In the genomic region with DNA sequence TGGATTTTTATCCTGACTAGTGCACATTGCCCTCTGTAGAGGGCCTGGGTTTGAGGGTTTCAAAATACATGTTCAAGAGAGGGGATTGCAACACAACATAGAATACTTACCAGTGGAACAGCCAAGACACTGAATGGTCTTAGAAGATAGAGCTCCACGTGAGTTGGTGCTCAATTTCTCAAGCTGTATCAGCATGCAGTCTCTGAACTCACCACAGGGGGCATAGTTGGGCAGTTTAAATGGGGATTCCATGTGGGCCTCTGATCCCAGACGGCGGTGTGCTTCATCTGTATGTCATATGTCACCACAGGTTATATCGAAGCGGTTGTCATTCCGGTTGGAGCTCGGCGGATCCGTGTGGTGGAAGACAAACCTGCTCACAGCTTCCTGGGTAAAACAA, we compare ENCODE assay signal across 9 mouse cellular contexts.
A peak's percentile ranks its signal among the peaks of the same experiment; 100 is the strongest.
DNase-seq lines count a peak whose midpoint lies in the region; ATAC-seq and TF ChIP-seq lines count a peak whose summit lies in the region.
"Had no signal": no experiment of that assay in that cellular context is flagged by ENCODE, and none has a peak within 500 bp of the region (broad histone marks: within the 10 kb centered on the region; RNA-seq: fewer than 3 reads in every experiment).

No protein-coding gene starts in this region.

- no peaks in the 10 kb centered on the region for H3K79me2 ChIP-seq in heart, adult 2 months (replicated peaks; ENCODE audit: control insufficient read depth, insufficient read depth, low read length)

- no peak overlapping the region for H3K27ac ChIP-seq in heart, adult 2 months
- H3K27ac ChIP-seq in heart, embryonic 11.5 days (ENCODE audit: low read depth, low read length), result no peak overlapping the region
- H3K27ac ChIP-seq in midbrain, embryonic 14.5 days (replicated peaks; ENCODE audit: low read depth, low read length), result no peak overlapping the region
- H3K27ac ChIP-seq in midbrain, embryonic 15.5 days, result no peak overlapping the region
- H3K27ac ChIP-seq: heart, embryonic 13.5 days had no signal

- 85% methylated on average over 9 of the region's 9 CpGs for WGBS in heart, adult 2 months
- WGBS in heart, embryonic 11.5 days (ENCODE audit: insufficient replicate concordance), result 80% methylated on average over 9 of the region's 9 CpGs
- WGBS in midbrain, embryonic 14.5 days, result 81% methylated on average over 9 of the region's 9 CpGs
- WGBS in midbrain, embryonic 15.5 days, result 86% methylated on average over 9 of the region's 9 CpGs

- peaks cover 8% of the 10 kb centered on the region for H3K4me1 ChIP-seq in heart, adult 2 months (ENCODE audit: control insufficient read depth, insufficient read depth, low read length)
- no peaks in the 10 kb centered on the region for H3K4me1 ChIP-seq in heart, embryonic 11.5 days (ENCODE audit: control insufficient read depth, insufficient read depth, low read length)
- no peaks in the 10 kb centered on the region for H3K4me1 ChIP-seq in midbrain, embryonic 14.5 days (ENCODE audit: control insufficient read depth, insufficient read depth, low read length)
- no peaks in the 10 kb centered on the region for H3K4me1 ChIP-seq in midbrain, embryonic 15.5 days

- no peak for ATAC-seq in heart, embryonic 11.5 days (replicated peaks; ENCODE audit: insufficient number of reproducible peaks, low FRiP score, low TSS enrichment)
- ATAC-seq in midbrain, embryonic 14.5 days (ENCODE audit: low FRiP score, low TSS enrichment), result no peak
- ATAC-seq in midbrain, embryonic 15.5 days (replicated peaks), result no peak
- peak; percentile 27 to 45; a peak in 1 of 4 replicates for ATAC-seq in hematopoietic stem cell, adult 5-6 weeks (replicated peaks in 1 of 2; ENCODE audit: insufficient read depth in 1 of 2, low FRiP score in 2 of 2, low TSS enrichment in 1 of 2, low read depth in 1 of 2, poor library complexity in 2 of 2, severe bottlenecking in 2 of 2)

- H3K27me3 ChIP-seq in heart, adult 2 months (ENCODE audit: control insufficient read depth, insufficient read depth, low read length), result no peaks in the 10 kb centered on the region
- no peaks in the 10 kb centered on the region for H3K27me3 ChIP-seq in heart, embryonic 11.5 days (ENCODE audit: control insufficient read depth, insufficient read depth, low read length)
- H3K27me3 ChIP-seq in midbrain, embryonic 14.5 days (ENCODE audit: control insufficient read depth, insufficient read depth, low read length), result no peaks in the 10 kb centered on the region
- H3K27me3 ChIP-seq in midbrain, embryonic 15.5 days (replicated peaks), result no peaks in the 10 kb centered on the region
- H3K27me3 ChIP-seq: heart, embryonic 13.5 days had no signal

- TF ChIP-seq EP300 in heart, adult 2 months (IDR thresholded peaks at IDR 0.05; ENCODE audit: insufficient read depth, low read depth, low read length), result no peak

- no peak overlapping the region for H3K4me3 ChIP-seq in heart, adult 2 months
- no peak overlapping the region for H3K4me3 ChIP-seq in heart, embryonic 11.5 days (ENCODE audit: low read depth, low read length)
- no peak overlapping the region for H3K4me3 ChIP-seq in midbrain, embryonic 14.5 days (replicated peaks; ENCODE audit: low read depth, low read length)
- no peak overlapping the region for H3K4me3 ChIP-seq in midbrain, embryonic 15.5 days
- H3K4me3 ChIP-seq: heart, embryonic 13.5 days had no signal

- peak; percentile 71 for TF ChIP-seq CTCF in heart, adult 2 months (IDR thresholded peaks at IDR 0.05)

- no peaks in the 10 kb centered on the region for H3K9me3 ChIP-seq in heart, embryonic 11.5 days (replicated peaks; ENCODE audit: control insufficient read depth, low read length)
- no peaks in the 10 kb centered on the region for H3K9me3 ChIP-seq in midbrain, embryonic 14.5 days (ENCODE audit: control insufficient read depth, low read length)
- H3K9me3 ChIP-seq in midbrain, embryonic 15.5 days, result no peaks in the 10 kb centered on the region
- H3K9me3 ChIP-seq: heart, embryonic 13.5 days had no signal

- no peak overlapping the region for H3K4me2 ChIP-seq in heart, embryonic 11.5 days
- H3K4me2 ChIP-seq in midbrain, embryonic 14.5 days (ENCODE audit: low read length), result no peak overlapping the region
- H3K4me2 ChIP-seq in midbrain, embryonic 15.5 days, result no peak overlapping the region
- H3K4me2 ChIP-seq: heart, embryonic 13.5 days had no signal

- no peak for TF ChIP-seq POLR2A in heart, adult 2 months (IDR thresholded peaks at IDR 0.05; ENCODE audit: insufficient read depth, low read depth, low read length)

- H3K36me3 ChIP-seq in heart, adult 2 months (ENCODE audit: control insufficient read depth, insufficient read depth, low read length), result no peaks in the 10 kb centered on the region
- H3K36me3 ChIP-seq in heart, embryonic 11.5 days (ENCODE audit: control insufficient read depth, insufficient read depth, low read length), result no peaks in the 10 kb centered on the region
- H3K36me3 ChIP-seq in midbrain, embryonic 14.5 days (ENCODE audit: control insufficient read depth, insufficient read depth, low read length), result no peaks in the 10 kb centered on the region
- H3K36me3 ChIP-seq in midbrain, embryonic 15.5 days (replicated peaks), result no peaks in the 10 kb centered on the region
- H3K36me3 ChIP-seq: heart, embryonic 13.5 days had no signal

- no peak for DNase-seq in heart, adult 2 months
- peak; percentile 48 for DNase-seq in midbrain, embryonic 14.5 days
- DNase-seq in adrenal gland, postnatal 36 days, result peak; percentile 61 to 62
- peak; percentile 60 for DNase-seq in retina, postnatal 1 day
- DNase-seq in right cerebral cortex, postnatal 25 days, result no peak

- intact Hi-C loops in heart, adult 2 months (cut with DNase I), result loop anchor here (5.0 to 10.0 kb wide), 2 partner anchors 136 to 573 kb away; no protein-coding TSS in a partner anchor

- H3K9ac ChIP-seq in heart, adult 2 months (ENCODE audit: low read depth, low read length), result no peak overlapping the region
- H3K9ac ChIP-seq in heart, embryonic 11.5 days (ENCODE audit: low read depth, low read length), result no peak overlapping the region
- H3K9ac ChIP-seq in midbrain, embryonic 14.5 days (replicated peaks; ENCODE audit: low read length), result no peak overlapping the region
- H3K9ac ChIP-seq in midbrain, embryonic 15.5 days, result no peak overlapping the region
- H3K9ac ChIP-seq: heart, embryonic 13.5 days had no signal

Comparison
In these comparisons a context has a peak if more than half of its experiments do, and no peak if none do; other contexts are left out.
1. DNase-seq: peak in midbrain, embryonic 14.5 days (single experiment), adrenal gland, postnatal 36 days (2 of 2) and retina, postnatal 1 day (single experiment); none in heart, adult 2 months (0 of 2) and right cerebral cortex, postnatal 25 days (single experiment).
2. ATAC-seq: peak in hematopoietic stem cell, adult 5-6 weeks (2 of 2); none in heart, embryonic 11.5 days (single experiment), midbrain, embryonic 14.5 days (single experiment) and midbrain, embryonic 15.5 days (single experiment).